Mouse (Mus musculus) adrenal gland, postnatal 0 days (tissue): ENCODE data around the gene Tango6. TPM values are rescaled to one million over a fixed set of nuclear protein-coding genes. Genes with fewer than 3 reads are reported as not detected.

Experiments used
- polyA plus RNA-seq: library from polyadenylated mRNA; unstranded; fragments of >200 nt; fragmentation: Nextera tagmentation; extraction: Ambion mirVana; gene quantifications from 2 replicates; pipeline ENCODE4 v1.2.1, GENCODE M21; 2015

Tango6 gene
- 5.4 TPM in 2 replicates for polyA plus RNA-seq

GRCm38 (mm10) chr8:106682971-106683668 lies at the start of gene Tango6:
TSS of gene Tango6 (plus strand) at chr8:106683068.

DNA sequence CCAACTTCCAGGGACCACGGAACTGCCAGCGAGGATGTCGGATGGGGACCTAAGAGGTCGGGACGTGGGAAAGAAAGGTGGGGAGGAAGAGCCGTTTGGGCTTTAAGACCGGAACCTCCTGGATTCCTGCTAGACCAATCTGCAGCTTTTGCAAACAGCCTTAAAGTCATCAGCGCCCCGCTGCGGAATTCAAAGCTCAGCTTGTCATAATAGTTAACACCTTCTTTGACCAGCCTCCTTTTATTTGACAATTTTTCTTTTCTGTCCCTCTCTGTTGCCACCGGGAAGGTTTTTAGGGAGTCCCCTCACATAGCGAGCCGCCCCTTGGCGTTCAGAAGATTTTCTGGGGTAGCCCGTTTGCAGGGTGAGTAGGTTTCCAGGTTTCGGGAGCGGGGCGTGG lies 187.2 kb downstream of the Tango6 start, which contains the start of gene Has3:
Gene Has3 (plus strand): TSS at position 192 of the 400 bp plus-strand sequence.

GRCm38 (mm10) chr8:106893481-106894156 lies 210.8 kb downstream of the Tango6 start, which contains the start of gene Utp4:
TSS of gene Utp4 (plus strand) at chr8:106893636.

Other genes starting within 250 kb of the Tango6 start
- gene 6030452D12Rik, start 182.5 kb upstream of the Tango6 start, polyA plus RNA-seq = not detected in 2 replicates
- 2.3 and 3.6 TPM in 2 replicates for gene Cdh3, start 172.2 kb upstream of the Tango6 start, polyA plus RNA-seq
- 11.9 and 19.6 TPM in 2 replicates for gene Gm10073, start 109.6 kb upstream of the Tango6 start, polyA plus RNA-seq
- gene Cdh1, start 79.7 kb upstream of the Tango6 start, polyA plus RNA-seq = 1.1 and 3.1 TPM in 2 replicates
- gene Has3, start 187.2 kb downstream of the Tango6 start, polyA plus RNA-seq = 0.04 TPM in 1 of 2 replicates, not detected in the other
- gene Utp4, start 210.6 kb downstream of the Tango6 start, polyA plus RNA-seq = 20.6 and 33.5 TPM in 2 replicates